Mouse (Mus musculus): ENCODE results near the gene Clec2d. TPM values are rescaled to one million over a fixed set of nuclear protein-coding genes. Genes with fewer than 3 reads are reported as not detected.
"Not testable (repeated sequence)": the region's sequence is repeated elsewhere in the genome, so short reads cannot be mapped to it uniquely, and the experiment has no call there.

The Clec2d gene
- polyA plus RNA-seq, 1 experiment from 2014 or later, result 0.20 TPM

- H3K4me2 ChIP-seq; H3K27me3 ChIP-seq (replicated peaks); H3K4me1 ChIP-seq; H3K27ac ChIP-seq (replicated peaks); ATAC-seq (ENCODE audit: extremely low read depth, insufficient number of reproducible peaks, low FRiP score, low TSS enrichment); H3K4me3 ChIP-seq; H3K9me3 ChIP-seq; H3K9ac ChIP-seq: not testable (repeated sequence)
- H3K36me3 ChIP-seq, result peaks cover 36% of the 10 kb centered on the region
- WGBS, result 82% methylated on average over 3 of the region's 3 CpGs
Observed at GRCm38 (mm10) chr6:129187816-129188215, 7.4 kb downstream of the Clec2d start.

- no peaks in the 10 kb centered on the region for H3K36me3 ChIP-seq
- no peak overlapping the region for H3K4me2 ChIP-seq
- H3K9me3 ChIP-seq, result no peaks in the 10 kb centered on the region
- H3K27ac ChIP-seq (replicated peaks), result no peak overlapping the region
- H3K9ac ChIP-seq, result no peak overlapping the region
- ATAC-seq (ENCODE audit: extremely low read depth, insufficient number of reproducible peaks, low FRiP score, low TSS enrichment), result no peak
- WGBS, result 85% methylated on average over 2 of the region's 2 CpGs
- H3K4me3 ChIP-seq, result no peak overlapping the region
- H3K27me3 ChIP-seq (replicated peaks), result no peaks in the 10 kb centered on the region
- H3K4me1 ChIP-seq, result no peaks in the 10 kb centered on the region
Observed at GRCm38 (mm10) chr6:129193431-129193830, 13.0 kb downstream of the Clec2d start.

GRCm38 (mm10) chr6:129200066-129200465 lies 19.7 kb downstream of the Clec2d start:
- not testable (repeated sequence) for H3K4me1 ChIP-seq; H3K4me2 ChIP-seq; H3K4me3 ChIP-seq; H3K27me3 ChIP-seq (replicated peaks); H3K36me3 ChIP-seq; ATAC-seq (ENCODE audit: extremely low read depth, insufficient number of reproducible peaks, low FRiP score, low TSS enrichment); H3K9me3 ChIP-seq; H3K27ac ChIP-seq (replicated peaks); H3K9ac ChIP-seq

GRCm38 (mm10) chr6:129202306-129202705 lies 21.9 kb downstream of the Clec2d start:
- Histone ChIP-seq H3K36me3 (no peaks in the 10 kb centered on the region), H3K4me3 (no peak overlapping the region), H3K9ac (no peak overlapping the region), H3K4me2 (no peak overlapping the region), H3K9me3 (peaks cover 6% of the 10 kb centered on the region; the same call in 1 of the 2 replicates), H3K27ac (replicated peaks) (no peak overlapping the region), H3K4me1 (no peaks in the 10 kb centered on the region), H3K27me3 (replicated peaks) (no peaks in the 10 kb centered on the region)
- WGBS, result 73% methylated on average over 1 of the region's 1 CpGs
- ATAC-seq (ENCODE audit: extremely low read depth, insufficient number of reproducible peaks, low FRiP score, low TSS enrichment), result no peak

GRCm38 (mm10) chr6:129204342-129204741 lies 23.9 kb downstream of the Clec2d start:
- H3K27me3 ChIP-seq (replicated peaks), result no peaks in the 10 kb centered on the region
- no peak overlapping the region for H3K27ac ChIP-seq (replicated peaks)
- H3K36me3 ChIP-seq, result no peaks in the 10 kb centered on the region
- no peak overlapping the region for H3K4me3 ChIP-seq
- peaks cover 6% of the 10 kb centered on the region; the same call in 1 of the 2 replicates for H3K9me3 ChIP-seq
- 76% methylated on average over 1 of the region's 1 CpGs for WGBS
- H3K4me2 ChIP-seq, result no peak overlapping the region
- no peak overlapping the region for H3K9ac ChIP-seq
- no peaks in the 10 kb centered on the region for H3K4me1 ChIP-seq
- no peak for ATAC-seq (ENCODE audit: extremely low read depth, insufficient number of reproducible peaks, low FRiP score, low TSS enrichment)

GRCm38 (mm10) chr6:129204838-129205237 lies 24.4 kb downstream of the Clec2d start:
- no peaks in the 10 kb centered on the region for H3K4me1 ChIP-seq
- no peak overlapping the region for H3K9ac ChIP-seq
- no peak for ATAC-seq (ENCODE audit: extremely low read depth, insufficient number of reproducible peaks, low FRiP score, low TSS enrichment)
- no peak overlapping the region for H3K4me2 ChIP-seq
- H3K27me3 ChIP-seq (replicated peaks), result no peaks in the 10 kb centered on the region
- H3K4me3 ChIP-seq, result no peak overlapping the region
- no peaks in the 10 kb centered on the region for H3K36me3 ChIP-seq
- H3K9me3 ChIP-seq, result peaks cover under 1% of the 10 kb centered on the region; the same call in 1 of the 2 replicates
- H3K27ac ChIP-seq (replicated peaks), result no peak overlapping the region
- 75% methylated on average over 3 of the region's 3 CpGs for WGBS

GRCm38 (mm10) chr6:129208891-129209519 lies 28.6 kb downstream of the Clec2d start:
- H3K27ac ChIP-seq (replicated peaks), result no peak overlapping the region
- no peak overlapping the region for H3K4me2 ChIP-seq
- no peaks in the 10 kb centered on the region for H3K4me1 ChIP-seq
- no peaks in the 10 kb centered on the region for H3K9me3 ChIP-seq
- no peak for ATAC-seq (ENCODE audit: extremely low read depth, insufficient number of reproducible peaks, low FRiP score, low TSS enrichment)
- no peak overlapping the region for H3K9ac ChIP-seq
- H3K4me3 ChIP-seq, result no peak overlapping the region
- H3K27me3 ChIP-seq (replicated peaks), result no peaks in the 10 kb centered on the region
- H3K36me3 ChIP-seq, result no peaks in the 10 kb centered on the region
- 73% methylated on average over 5 of the region's 5 CpGs for WGBS

- ATAC-seq (ENCODE audit: extremely low read depth, insufficient number of reproducible peaks, low FRiP score, low TSS enrichment), result no peak
- no peak overlapping the region for H3K4me3 ChIP-seq
- no peaks in the 10 kb centered on the region for H3K27me3 ChIP-seq (replicated peaks)
- H3K9ac ChIP-seq, result no peak overlapping the region
- H3K27ac ChIP-seq (replicated peaks), result no peak overlapping the region
- WGBS, result 55% methylated on average over 1 of the region's 1 CpGs
- H3K36me3 ChIP-seq, result no peaks in the 10 kb centered on the region
- no peak overlapping the region for H3K4me2 ChIP-seq
- no peaks in the 10 kb centered on the region for H3K9me3 ChIP-seq
- no peaks in the 10 kb centered on the region for H3K4me1 ChIP-seq
Observed at GRCm38 (mm10) chr6:129209785-129210446, 29.5 kb downstream of the Clec2d start.

- Histone ChIP-seq H3K27me3 (replicated peaks) (no peaks in the 10 kb centered on the region), H3K9me3 (no peaks in the 10 kb centered on the region), H3K9ac (no peak overlapping the region), H3K4me1 (peaks cover 4% of the 10 kb centered on the region; the same call in 1 of the 2 replicates), H3K4me3 (no peak overlapping the region), H3K27ac (replicated peaks) (no peak overlapping the region), H3K36me3 (no peaks in the 10 kb centered on the region), H3K4me2 (no peak overlapping the region)
- ATAC-seq (ENCODE audit: extremely low read depth, insufficient number of reproducible peaks, low FRiP score, low TSS enrichment), result no peak
- WGBS, result 54% methylated on average over 4 of the region's 4 CpGs
Observed at GRCm38 (mm10) chr6:129210447-129210790, 30.0 kb downstream of the Clec2d start.

GRCm38 (mm10) chr6:129212421-129213195 lies 32.2 kb downstream of the Clec2d start:
- Histone ChIP-seq H3K36me3 (no peaks in the 10 kb centered on the region), H3K4me2 (no peak overlapping the region)
- no peak for ATAC-seq (ENCODE audit: extremely low read depth, insufficient number of reproducible peaks, low FRiP score, low TSS enrichment)

GRCm38 (mm10) chr6:129213497-129213896 lies 33.1 kb downstream of the Clec2d start:
- H3K27me3 ChIP-seq (replicated peaks), result no peaks in the 10 kb centered on the region
- H3K36me3 ChIP-seq, result no peaks in the 10 kb centered on the region
- H3K9ac ChIP-seq, result no peak overlapping the region
- H3K4me2 ChIP-seq, result no peak overlapping the region
- H3K9me3 ChIP-seq, result no peaks in the 10 kb centered on the region
- H3K4me3 ChIP-seq, result no peak overlapping the region
- 57% methylated on average over 1 of the region's 1 CpGs for WGBS
- peaks cover 8% of the 10 kb centered on the region; the same call in 1 of the 2 replicates for H3K4me1 ChIP-seq
- no peak overlapping the region for H3K27ac ChIP-seq (replicated peaks)
- ATAC-seq (ENCODE audit: extremely low read depth, insufficient number of reproducible peaks, low FRiP score, low TSS enrichment), result no peak

More at GRCm38 (mm10) chr6:129212421-129213195, 32.2 kb downstream of the Clec2d start:
- Histone ChIP-seq H3K27me3 (replicated peaks) (no peaks in the 10 kb centered on the region), H3K9ac (no peak overlapping the region), H3K4me3 (no peak overlapping the region), H3K4me1 (peaks cover 8% of the 10 kb centered on the region; the same call in 1 of the 2 replicates), H3K9me3 (no peaks in the 10 kb centered on the region), H3K27ac (replicated peaks) (no peak overlapping the region)

Data from heart, embryonic 13.5 days (tissue).